Mouse (Mus musculus) lung, postnatal 4 days (tissue): Measurements from ENCODE around the gene Bcl9l.

ENCODE experiments used
- DNase-seq, 2 experiments: peaks; one replicate each; pipeline ENCODE4 v3.0.0; 2021

Gene Bcl9l

DNA sequence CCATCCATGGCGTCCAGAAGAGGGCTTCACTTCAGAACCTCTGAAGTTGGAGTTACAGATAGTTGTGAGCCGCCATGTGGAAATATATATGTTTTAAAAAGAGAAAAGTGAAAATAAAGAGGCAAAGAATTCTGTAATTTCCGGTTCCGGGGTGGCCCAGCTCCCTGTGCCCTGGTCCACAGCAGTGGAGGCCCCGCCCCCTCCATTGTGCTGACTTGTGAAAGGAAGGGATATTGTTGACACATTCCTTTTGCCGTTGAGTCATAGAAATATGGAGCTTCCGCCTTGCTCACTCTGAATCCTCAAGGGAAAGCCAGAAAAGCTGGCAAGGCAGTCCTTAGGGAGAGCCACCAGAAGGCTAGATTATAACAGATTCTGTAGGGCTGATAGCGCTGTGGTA is 69.5 kb downstream of the Bcl9l start:
- peak; percentile 82 to 84 for DNase-seq
